Mouse (Mus musculus) urinary bladder, postnatal 4 days (tissue): ENCODE measurements around the gene Igsf11.
"Not testable (repeated sequence)": the region's sequence is repeated elsewhere in the genome, so short reads cannot be mapped to it uniquely, and the experiment has no call there.

Source experiments
- DNase-seq, 2 experiments: peaks; one replicate each; pipeline ENCODE4 v3.0.0; 2021 to 2022; ENCODE audit warnings: low spot score in 2 of 2

The Igsf11 gene

DNA sequence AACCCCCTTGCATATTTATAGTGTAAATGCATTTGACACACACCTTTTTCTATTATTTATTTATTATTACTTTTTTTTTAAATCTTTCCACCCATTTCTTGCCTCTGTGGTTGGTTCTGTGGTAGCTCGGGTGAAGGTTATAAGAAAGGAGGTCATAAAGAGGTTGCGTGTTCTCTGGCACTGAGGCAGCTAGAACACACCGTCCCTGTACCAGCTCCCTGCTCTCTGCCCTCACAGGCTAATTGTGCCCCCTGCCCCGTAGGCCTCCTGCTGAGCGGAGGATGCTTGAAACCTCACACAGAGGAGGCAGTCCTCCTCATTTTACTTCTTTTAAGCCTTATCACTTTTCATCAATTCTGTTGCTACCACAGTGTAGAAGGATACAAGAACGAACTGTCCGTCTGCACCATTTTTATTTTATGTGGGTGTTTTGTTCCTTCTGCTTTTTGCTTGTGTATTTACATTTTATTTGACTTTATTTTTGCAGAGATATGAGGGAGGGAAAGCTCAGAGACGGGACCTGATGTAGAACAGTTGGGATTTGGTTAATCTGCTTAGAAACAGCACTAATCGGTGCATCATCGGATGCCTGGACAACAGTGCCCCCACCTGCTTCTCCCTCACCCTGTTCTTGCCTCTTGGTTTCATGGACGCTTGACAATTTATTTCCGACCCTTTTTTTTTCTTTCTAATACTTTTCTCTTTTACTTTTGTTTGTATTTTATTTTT, 90.2 kb downstream of the Igsf11 start:
- no peak for DNase-seq

GRCm38 (mm10) chr16:38983850-38984249, 91.4 kb downstream of the Igsf11 start:
- DNase-seq, result not testable (repeated sequence)

- no peak for DNase-seq
Observed at GRCm38 (mm10) chr16:38985411-38985810, 92.9 kb downstream of the Igsf11 start.

- DNase-seq, result no peak
Observed at GRCm38 (mm10) chr16:38986410-38986809, 93.9 kb downstream of the Igsf11 start.

- DNase-seq, result no peak
Observed at GRCm38 (mm10) chr16:38993711-38994110, 101.2 kb downstream of the Igsf11 start.

- DNase-seq, result no peak
Observed at GRCm38 (mm10) chr16:38998496-38999258, 106.2 kb downstream of the Igsf11 start.

- no peak for DNase-seq
Observed at GRCm38 (mm10) chr16:38999298-38999697, 106.8 kb downstream of the Igsf11 start.

GRCm38 (mm10) chr16:39006978-39007377, 114.5 kb downstream of the Igsf11 start:
- no peak for DNase-seq

- no peak for DNase-seq
Observed at GRCm38 (mm10) chr16:39019449-39019848, 127.0 kb downstream of the Igsf11 start.

DNA sequence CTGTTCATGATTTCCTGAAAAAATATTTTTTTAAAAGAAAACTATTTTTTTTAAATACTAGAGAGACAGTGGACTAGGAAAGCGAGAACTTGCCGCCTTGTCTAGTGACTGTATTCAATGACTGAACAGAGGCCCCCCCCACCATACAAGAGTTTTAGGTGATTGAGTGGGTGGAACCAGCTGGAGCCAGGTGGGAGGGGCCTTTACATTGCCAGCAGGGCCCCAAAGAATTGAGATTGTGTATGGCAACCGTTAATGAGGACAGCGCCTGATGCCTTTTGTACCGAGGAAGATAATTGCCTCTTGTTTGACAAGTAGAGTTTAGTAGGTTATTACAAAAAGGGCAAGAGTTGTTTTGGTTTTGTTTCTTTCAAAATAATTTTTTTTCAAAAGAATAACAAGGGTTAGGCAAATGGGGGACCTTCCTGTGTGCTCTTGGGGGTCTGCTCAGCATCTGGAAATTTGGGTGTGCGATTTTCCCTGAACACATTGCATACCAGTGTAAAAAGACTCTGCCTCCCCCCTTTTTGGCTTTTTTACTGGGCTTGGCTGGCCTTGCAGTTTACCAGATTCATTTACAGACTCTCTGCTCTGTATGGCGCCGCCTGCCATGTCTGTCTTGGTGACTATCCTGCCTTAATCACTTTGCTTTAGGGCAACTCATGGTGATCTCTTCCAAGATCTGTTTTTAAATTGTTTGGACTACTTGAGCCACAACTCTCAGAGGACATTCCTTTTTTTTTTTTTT, 133.7 kb downstream of the Igsf11 start:
- DNase-seq, result no peak

DNA sequence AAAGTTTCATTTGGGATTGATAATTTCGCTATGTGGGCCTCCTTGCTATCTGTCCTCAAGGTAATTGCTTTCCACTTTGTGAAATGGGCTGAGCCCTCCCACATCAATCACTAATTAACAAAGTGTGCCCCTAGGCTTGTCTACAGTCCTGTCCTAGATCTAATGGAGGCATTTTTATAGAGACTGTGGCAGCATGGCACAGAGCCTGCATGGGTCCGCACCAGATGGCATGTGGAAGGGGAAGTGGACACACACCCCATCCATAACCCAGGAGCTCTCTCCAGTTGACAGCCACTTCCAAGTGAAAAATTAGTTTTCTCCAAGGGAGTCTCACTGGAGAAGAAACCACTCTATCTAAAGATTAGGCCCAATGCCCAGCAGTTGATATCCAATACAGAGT, 138.9 kb downstream of the Igsf11 start:
- no peak for DNase-seq

DNA sequence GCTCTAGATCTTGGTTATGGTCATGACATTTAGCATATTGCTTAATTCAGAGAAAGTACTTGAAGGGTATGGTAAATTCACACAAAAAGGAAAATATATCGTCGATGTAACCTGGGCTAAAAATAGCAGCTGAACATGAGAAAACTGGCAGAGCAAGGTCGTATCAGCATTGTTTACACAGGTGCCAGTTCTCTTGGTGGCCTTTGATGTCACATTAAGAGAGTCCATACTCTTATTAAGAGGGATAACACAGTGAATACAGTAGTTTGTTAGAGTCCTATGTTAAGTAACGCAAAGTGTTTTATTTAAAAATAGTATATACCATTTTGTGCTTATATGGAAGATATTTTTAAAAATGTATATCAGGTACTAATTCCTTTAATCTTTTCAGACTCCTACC, 144.8 kb downstream of the Igsf11 start:
- DNase-seq, result no peak

DNA sequence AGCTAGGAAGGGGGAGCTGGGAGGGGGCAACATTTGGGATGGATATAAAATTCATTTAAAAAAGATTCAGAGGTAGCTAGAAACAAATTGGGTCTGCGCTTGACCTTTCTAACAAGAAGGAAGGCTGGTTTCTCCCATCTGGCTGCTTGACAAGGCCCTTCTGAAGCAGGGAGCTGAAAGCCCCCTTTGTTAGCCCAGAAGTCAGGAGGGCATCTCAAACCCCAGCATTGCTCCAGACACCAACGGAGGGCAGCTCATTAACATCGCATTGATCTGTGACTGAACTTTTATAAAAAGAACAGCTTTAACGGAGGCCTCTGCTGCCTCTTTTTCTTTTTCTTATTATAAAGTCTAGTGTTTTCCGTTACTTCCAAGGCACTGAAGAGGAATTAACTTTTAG, 151.9 kb downstream of the Igsf11 start:
- DNase-seq, result no peak

DNA sequence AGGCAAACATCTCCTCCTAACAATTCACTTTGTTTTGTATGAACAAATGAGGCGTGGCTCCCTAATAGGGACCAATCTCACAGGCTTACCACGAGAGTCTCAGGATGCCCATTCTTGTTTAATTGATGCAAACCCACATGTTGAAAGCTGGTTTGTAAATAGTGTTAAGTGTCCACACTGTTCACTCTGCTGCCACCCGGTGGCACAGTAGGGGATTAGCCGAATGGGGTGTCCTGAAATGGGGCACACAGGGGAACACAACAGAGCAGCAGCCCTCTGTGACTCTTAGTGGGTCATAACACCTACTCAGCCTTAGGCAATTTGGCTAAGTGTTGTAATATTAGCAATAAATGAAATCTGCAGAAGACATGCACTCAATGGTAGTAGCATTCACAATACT, 156.4 kb downstream of the Igsf11 start:
- no peak for DNase-seq

DNA sequence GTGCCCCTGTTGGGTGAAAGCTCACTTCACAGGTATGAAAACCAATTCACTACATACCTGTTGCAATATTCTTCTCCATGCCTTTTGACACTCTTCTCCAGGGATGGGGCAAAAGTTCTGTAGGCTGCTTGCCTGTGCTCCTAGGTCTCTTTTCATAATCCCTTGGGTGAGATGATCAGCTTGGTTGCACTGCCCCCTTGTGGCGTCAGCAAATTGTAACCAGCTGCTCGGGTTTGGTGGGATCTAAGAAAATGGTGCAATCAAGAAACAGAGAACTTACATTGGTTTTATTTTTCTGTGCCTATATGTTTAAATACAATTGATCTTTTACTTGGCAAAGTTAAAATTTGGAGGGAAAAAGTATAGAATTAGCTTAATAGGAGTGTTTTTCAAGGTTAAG, 160.5 kb downstream of the Igsf11 start:
- peak; percentile 31 to 73 for DNase-seq

- DNase-seq, result no peak
Observed at GRCm38 (mm10) chr16:39053779-39054178, 161.3 kb downstream of the Igsf11 start.

DNA sequence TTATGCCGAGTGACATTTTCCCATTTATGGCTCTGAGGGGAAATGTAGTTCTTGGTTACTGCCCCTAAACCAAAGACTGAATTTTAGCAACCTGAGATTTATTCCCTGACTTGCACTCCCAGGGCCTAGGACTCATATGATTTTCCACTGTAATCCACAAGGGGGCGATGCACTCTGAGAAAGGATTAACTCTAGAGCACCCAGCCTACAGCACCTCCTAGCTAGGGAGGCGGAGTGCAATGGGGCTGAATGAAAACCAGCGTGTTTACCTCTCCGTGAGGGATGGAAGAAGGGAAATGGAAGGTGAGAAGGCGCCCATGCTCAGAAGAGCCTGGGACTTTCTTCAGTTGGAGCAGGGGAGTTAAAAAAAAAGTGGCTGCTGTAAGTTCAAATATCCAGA, 163.6 kb downstream of the Igsf11 start:
- no peak for DNase-seq

DNA sequence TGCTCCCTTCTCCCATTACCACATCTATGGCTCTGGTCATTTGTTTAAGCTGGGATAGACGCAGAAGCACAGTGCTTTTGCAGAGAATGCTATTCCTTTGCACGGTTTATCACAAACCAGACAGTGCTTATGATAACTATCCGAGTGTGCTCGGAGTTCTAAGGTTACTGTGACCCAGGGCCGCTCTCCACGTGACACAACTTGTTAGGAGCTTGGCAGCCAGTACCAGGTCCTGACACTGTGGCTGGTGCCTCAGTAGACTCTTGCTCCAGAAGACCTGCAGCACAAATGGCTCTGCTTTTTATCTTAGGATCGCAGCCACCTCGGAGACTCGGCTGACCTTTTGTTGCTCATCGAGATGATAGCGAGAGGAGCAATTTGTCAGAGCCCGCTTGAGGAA, 164.5 kb downstream of the Igsf11 start:
- DNase-seq, result no peak

GRCm38 (mm10) chr16:39058869-39059268, 166.4 kb downstream of the Igsf11 start:
- DNase-seq, result no peak

GRCm38 (mm10) chr16:39062596-39062995, 170.1 kb downstream of the Igsf11 start:
- no peak for DNase-seq

GRCm38 (mm10) chr16:39065576-39065975, 173.1 kb downstream of the Igsf11 start:
- DNase-seq, result no peak

- DNase-seq, result no peak
Observed at GRCm38 (mm10) chr16:39071431-39071830, 179.0 kb downstream of the Igsf11 start.
